Mouse (Mus musculus) midbrain, embryonic 10.5 days (tissue): Measurements from ENCODE around the gene Zfp444. TPM values are rescaled to one million over a fixed set of nuclear protein-coding genes. Genes with fewer than 3 reads are reported as not detected.

Experiments
- polyA plus RNA-seq: library from polyadenylated mRNA; unstranded; fragments of >200 nt; fragmentation: Nextera tagmentation; extraction: Ambion mirVana; gene quantifications from 2 replicates; pipeline ENCODE4 v1.2.1, GENCODE M21; 2016

Gene Zfp444
- polyA plus RNA-seq, 1 experiment from 2014 or later, result 81.8 TPM

Other genes starting within 250 kb of the Zfp444 start
- gene Vmn1r65, start 161.2 kb upstream of the Zfp444 start, polyA plus RNA-seq, result not detected in 2 replicates
- gene Nlrp4c, start 127.1 kb upstream of the Zfp444 start, polyA plus RNA-seq, result not detected in 2 replicates
- gene Zfp787, start 16.2 kb upstream of the Zfp444 start, polyA plus RNA-seq, result 25.0 and 27.3 TPM in 2 replicates
- gene Galp, start 24.9 kb downstream of the Zfp444 start, polyA plus RNA-seq, result not detected in 2 replicates
- not detected in 2 replicates for gene Zscan5b, start 50.1 kb downstream of the Zfp444 start, polyA plus RNA-seq
- not detected in 2 replicates for gene Epp13, start 80.5 kb downstream of the Zfp444 start, polyA plus RNA-seq
- 6.3 and 7.7 TPM in 2 replicates for gene Zfp667, start 114.4 kb downstream of the Zfp444 start, polyA plus RNA-seq
- 5.2 and 8.0 TPM in 2 replicates for gene Zfp583, start 159.1 kb downstream of the Zfp444 start, polyA plus RNA-seq
- 2.9 and 3.9 TPM in 2 replicates for gene Gm3854, start 171.5 kb downstream of the Zfp444 start, polyA plus RNA-seq
- 1.8 and 2.7 TPM in 2 replicates for gene Zfp78, start 191.1 kb downstream of the Zfp444 start, polyA plus RNA-seq
- gene Zfp28, start 211.1 kb downstream of the Zfp444 start, polyA plus RNA-seq, result 10.2 and 12.7 TPM in 2 replicates
- 0.48 and 0.91 TPM in 2 replicates for gene Smim17, start 226.5 kb downstream of the Zfp444 start, polyA plus RNA-seq
- gene Gm20715, start 238.1 kb downstream of the Zfp444 start, polyA plus RNA-seq, result not detected in 2 replicates